Mouse (Mus musculus) heart, adult 2 months (tissue): Measurements from ENCODE around the gene Taar7d.

ENCODE experiments used
- CTCF ChIP-seq: fragments of 200-600 bp; IDR thresholded peaks from 2 replicates; pipeline ENCODE4 v1.8.1; 2022; ENCODE audit warnings: antibody characterized with exemption, mild to moderate bottlenecking, moderate library complexity
- POLR2A ChIP-seq: fragments of 200-500 bp; IDR thresholded peaks from 2 replicates; pipeline ENCODE4 v1.6.1; 2011; ENCODE audit warnings: mild to moderate bottlenecking, low read depth, low read length, control low read depth; ENCODE audit not compliant: insufficient read depth

- no peak for TF ChIP-seq CTCF
- no peak for TF ChIP-seq POLR2A
These were observed 22.2 kb downstream of the Taar7d start, which contains the start of gene Taar7f for GRCm38 (mm10) chr10:24049210-24049609.
